Mouse (Mus musculus) left cerebral cortex, postnatal 25 days (tissue): ENCODE data around the gene Fam198a. TPM values are rescaled to one million over a fixed set of nuclear protein-coding genes. Genes with fewer than 3 reads are reported as not detected.
A peak's percentile ranks its signal among the peaks of the same experiment; 100 is the strongest.

ENCODE experiments used
- DNase-seq, 2 experiments: peaks; one replicate each; pipeline ENCODE4 v3.0.0; 2022; ENCODE audit warnings: low spot score in 2 of 2, mixed read lengths in 1 of 2
- intact Hi-C: fragments of 180-260 bp; cut with DNase I; formaldehyde crosslinking; loops from one replicate; pipeline ENCODE4 v1.15.1; 2025
- total RNA-seq, 2 experiments: library from RNA; stranded (reverse); gene quantifications; 2 replicates each; pipeline ENCODE4 v1.2.3; 2021

Gene Fam198a
- total RNA-seq, 2 experiments from 2014 or later: 5.4 to 6.9 TPM

DNA sequence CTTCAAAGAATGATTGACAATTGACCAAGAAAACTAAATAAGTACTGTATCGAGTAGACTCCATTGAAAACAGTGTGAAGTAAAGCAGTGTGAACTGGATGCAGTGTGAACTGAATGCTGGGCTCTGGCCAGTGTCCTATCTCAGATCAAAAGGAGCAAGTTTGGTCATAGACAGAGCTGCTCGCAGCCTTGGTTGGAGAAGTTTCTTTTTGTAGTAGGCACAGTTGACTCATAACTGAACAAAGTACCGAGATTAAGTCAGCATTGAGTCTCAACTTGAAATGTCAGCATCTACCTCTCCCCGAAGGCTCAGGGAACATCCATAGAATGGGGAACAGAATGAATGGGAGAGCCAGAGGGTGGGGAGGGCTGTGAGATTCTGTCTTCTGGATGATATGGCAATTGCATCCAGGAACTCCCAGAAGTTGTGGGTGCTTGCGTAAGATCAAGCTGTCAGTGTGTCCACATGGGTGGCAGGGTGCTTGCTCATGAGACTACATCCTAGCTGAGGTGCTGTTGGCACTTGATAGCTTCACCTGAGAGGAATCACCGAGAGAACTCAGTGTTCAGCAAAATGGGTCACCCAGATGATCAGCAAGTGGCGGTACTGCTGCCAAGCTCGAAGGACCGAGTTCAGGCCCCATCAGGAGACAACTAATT, 25.8 kb upstream of the Fam198a start:
- DNase-seq: no peak
- intact Hi-C loops: no loop called here

DNA sequence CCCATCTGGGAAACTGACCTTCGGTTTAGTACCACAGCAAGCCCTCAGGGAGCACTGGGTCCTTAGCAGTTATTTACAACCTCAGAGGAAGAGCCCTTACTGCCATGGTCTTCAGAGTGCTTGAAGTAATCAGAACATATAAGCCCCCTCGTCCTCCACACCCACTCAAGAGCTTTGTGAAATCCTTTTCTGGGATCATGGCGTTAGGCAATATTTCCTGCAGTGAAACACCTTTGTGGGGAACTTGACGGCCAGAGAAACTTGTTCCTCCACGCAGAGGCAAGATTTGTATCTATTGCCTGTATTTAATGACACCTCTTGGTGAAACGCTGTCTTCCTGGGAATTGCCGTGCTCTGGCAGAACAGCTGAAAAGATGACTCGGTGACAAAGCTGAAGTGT, 24.8 kb upstream of the Fam198a start:
- intact Hi-C loops: no loop called here
- no peak for DNase-seq

DNA sequence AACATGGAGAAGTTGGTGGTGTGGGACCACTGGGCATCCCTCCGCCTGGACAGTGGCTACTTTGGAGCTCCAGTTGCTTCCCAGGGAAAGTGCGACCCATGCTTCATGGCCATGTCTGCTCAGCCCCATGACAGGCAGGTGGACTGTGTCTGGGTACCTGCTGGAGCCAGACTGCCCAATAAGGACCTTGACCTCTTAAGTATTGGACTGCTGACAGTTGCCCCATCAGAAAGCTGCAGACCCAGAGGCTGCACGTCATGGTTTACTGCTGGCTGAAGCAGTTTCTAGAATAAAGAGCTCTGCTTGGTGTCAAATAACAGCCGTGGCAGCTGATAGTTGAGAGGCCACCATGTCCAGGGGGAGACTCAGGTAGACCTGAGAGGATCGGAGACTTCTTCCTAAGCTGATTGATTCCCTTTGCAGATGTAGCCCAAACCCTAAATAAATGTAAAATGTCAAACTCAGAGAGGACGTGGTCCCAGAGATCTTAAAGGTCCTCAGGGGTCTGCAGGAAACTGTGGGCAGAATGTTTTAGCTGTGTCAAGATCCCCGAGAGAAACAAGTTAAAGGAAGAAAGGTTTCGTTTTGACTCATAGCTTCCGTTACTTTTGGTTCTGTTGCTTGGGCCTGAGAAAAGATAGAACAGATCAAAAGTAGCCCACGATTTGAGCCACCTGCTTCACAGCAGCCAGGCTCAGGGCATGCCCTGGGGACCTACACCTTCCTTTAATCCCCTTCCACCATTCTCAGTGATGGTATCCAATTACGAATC, 24.0 kb upstream of the Fam198a start:
- no peak for DNase-seq
- intact Hi-C loops: no loop called here

DNA sequence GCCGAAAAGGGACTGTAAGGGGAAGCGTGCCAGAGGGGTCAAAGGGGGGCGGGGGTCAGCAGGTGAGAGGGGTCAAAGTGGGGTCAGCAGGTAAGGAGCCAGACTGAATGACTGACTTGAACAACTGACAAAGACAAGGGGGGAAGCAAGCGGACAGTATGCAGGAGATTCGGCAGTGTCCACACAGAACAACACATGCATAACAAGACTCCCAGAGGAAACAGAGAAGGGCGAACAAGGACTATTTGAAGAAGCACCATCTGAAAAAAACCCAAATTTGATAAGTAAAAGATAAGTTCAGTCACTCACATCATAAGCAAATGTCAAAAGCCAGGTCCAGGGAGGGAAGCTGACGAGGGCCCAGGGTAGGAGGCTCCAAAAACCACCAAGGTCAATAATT, 23.1 kb upstream of the Fam198a start:
- intact Hi-C loops: loop anchor here (2.0 kb wide), 1 partner anchor 47 kb away; no protein-coding TSS in a partner anchor
- DNase-seq: no peak

DNA sequence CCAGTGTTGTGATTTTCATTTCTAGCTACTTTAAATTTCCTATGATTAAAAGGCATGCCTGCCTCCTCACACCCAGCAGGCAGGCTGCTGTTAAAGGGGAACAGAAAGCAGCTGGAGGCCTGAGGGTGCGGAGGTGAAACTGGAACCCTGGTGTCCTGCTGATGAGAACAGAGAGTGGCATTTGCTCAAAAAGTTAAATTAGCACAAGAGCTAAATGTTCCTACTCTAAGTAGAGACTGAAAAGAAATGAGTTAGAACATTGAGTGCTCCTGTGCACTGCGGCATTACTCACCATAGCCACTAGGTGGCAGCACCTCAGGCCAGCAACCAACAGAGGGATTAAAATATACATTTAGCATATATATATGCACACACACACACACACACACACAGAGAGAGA, 22.3 kb upstream of the Fam198a start:
- intact Hi-C loops: loop anchor here (2.0 kb wide), 1 partner anchor 48 kb away; no protein-coding TSS in a partner anchor
- peak; percentile 73 to 75 for DNase-seq

DNA sequence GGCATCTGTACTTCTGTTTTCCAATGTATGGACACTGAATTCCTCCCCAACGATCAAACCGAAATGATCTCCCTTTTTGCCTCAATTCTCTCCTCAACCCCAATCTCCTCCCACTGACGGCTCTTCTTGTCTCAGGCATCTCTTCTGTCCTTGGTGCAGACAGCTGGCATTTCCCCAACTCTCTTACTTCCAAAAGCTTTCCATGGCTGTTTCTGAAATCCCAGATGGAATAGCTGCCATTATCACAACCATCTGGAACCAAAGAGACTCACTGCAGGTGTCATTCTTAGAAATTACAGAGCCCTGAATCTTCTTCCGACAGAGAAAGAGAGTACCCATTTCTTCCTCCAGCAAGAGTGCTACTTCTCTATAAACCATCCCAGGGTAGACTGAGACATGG, 15.9 kb upstream of the Fam198a start:
- peak in 1 of 2 experiments; percentile 60 for DNase-seq
- intact Hi-C loops: no loop called here

DNA sequence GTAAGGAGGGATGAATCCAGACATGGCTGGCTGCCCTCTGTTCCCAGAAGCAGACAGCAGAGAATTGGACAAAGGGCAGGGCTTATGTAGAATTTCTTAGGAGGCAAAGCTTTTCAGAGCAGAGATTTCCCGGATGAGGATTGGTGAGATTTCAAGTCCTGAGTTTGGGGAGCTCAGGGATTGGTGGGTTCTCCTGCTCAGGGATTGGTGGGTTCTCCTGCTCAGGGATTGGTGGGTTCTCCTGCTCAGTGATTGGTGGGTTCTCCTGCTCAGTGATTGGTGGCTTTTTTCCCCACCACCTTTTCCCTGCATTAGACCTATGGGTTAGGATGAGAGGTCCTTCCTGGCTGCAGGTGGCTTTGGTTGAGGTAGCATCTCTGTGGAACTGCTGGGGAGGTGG, 13.8 kb upstream of the Fam198a start:
- DNase-seq: peak in 1 of 2 experiments; percentile 30

DNA sequence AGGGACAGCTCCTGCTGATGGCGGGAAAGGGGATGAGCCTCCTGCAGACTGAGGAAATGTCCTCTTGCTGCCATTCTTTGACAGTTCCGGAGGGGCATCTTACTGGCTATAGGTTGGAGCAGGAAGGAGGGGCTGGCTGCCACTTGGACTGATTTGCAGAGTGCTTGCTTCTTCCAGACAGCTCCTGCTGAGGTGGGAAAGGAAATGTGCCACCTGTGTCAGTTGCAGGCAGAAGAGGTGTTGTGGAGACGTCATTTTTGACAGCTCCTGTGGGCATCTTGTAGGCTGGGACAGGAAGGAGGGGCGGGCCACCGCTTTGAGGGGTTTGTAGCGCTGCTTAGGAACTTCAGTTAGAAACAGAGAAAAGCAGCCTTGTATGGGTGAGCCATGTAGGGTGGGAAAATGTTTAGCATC, 13.3 kb upstream of the Fam198a start:
- intact Hi-C loops: no loop called here
- DNase-seq: no peak

More for the DNA sequence above, 13.8 kb upstream of the Fam198a start:
- intact Hi-C loops: no loop called here

DNA sequence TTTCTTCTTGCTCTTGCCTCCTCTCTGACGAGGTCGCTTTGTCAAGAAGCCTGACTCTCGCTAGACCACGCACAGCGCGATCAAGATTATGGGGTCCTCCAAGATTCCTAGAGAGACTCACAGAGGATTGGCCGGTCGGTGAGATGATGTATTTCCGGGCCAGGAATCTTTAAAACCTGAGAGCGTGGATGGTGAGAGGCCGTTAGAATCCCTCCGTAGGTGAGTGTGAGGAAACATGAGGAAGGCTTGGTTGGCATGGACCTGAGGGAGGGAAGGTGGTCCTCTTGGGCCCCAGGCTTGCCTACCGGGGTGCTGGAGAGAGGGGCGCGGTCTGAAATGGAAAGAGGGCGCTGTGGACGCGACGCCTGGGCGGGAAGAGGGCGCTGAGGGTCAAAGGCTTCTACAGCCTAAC, 12.8 kb upstream of the Fam198a start:
- peak in 1 of 2 experiments; percentile 29 for DNase-seq
- intact Hi-C loops: no loop called here

DNA sequence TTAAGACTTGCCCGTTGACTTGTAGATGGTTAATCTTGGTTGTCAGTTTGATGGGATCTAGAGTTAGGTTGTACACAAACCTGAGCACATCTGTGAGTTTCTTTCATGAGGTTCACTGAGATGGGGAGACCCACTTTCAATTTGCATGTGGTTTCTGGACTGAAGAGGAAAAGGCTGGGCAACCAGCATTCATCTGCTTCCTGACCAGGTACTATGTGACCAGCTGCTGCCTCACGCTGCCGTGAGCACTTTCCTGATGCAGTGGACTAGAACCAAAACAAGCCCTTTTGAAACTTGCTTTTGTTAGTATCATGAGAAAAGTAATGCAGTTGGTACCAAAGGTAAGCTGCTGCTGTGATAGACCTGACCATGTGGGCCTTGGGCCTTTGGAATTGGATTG, 7.8 kb upstream of the Fam198a start:
- DNase-seq: no peak
- intact Hi-C loops: no loop called here

DNA sequence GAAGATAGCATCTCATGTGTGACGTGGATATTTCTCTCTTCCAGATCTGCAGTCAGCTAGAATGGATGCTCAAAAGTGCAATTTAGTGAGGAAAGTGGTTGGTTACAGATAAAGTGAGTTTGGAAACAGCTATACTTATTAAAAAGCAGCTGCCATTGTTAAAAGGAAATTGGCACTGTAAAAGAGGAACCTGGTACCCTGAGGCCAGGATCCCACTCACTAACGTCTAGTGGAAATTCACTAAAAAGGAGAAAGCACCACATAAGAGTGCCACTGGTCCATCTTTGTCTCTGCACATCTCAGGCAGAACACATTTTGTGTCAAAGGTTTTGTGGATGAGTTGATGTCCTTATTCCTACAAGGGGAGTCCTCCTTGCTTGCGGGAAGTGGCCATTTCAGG, 7.2 kb upstream of the Fam198a start:
- intact Hi-C loops: no loop called here
- DNase-seq: no peak

DNA sequence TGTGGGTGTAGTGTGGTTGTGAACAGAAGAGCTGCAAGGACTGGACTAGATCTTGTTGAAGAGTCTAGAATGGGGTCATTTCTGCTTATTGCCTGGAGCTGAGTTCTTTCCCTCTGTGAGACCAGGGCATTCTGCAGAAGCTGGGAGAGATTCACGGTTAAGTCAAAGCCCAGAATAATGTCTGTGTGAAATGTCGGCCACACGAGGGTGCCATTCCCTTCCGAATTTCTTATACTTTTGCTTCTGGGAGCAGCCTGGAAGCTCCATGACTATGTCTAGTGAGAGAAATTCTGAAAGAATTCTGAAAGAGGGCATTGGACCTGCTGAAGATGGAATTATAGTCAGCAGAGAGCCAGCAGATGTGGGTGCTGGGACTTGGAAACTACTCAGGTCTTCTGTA, 3.0 kb upstream of the Fam198a start:
- intact Hi-C loops: loop anchor here (1.0 kb wide), 1 partner anchor 38 kb away; no protein-coding TSS in a partner anchor
- peak; percentile 76 to 90 for DNase-seq

DNA sequence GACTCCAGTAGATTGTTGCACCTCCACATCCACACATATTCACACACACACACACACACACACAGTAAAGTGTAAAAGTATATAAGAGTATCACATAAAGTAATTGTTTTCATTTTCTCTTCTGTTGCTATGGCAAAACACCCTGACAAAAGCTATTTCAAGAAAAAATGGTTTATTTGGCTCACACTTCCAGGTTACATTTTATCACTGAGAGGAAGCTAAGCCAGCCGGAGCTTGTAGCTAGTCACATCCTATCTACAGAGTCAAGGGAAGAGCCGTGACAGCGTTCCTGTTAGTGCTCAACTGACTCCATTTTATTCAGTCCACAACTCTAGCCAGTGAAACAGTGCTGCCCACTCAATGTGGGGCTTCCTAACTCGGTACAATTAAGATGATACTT, 2.4 kb upstream of the Fam198a start:
- intact Hi-C loops: no loop called here

DNA sequence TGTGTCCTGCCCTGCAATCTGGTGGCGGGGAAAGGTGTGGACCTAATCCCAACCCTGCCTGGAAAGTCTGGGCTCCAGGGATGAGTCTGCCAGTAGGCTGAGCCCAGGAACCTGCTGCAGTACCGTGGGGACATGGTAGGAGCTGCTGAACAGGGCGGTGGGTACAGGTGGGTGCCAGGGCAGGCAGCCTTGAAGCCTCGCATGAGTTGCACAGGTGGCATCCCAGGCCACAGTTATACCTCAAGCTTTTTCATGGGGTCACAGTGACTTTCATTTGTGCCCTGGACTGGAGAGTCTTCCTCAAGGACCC, 281 bp downstream of the Fam198a start:
- intact Hi-C loops: no loop called here
- DNase-seq: no peak

More for the DNA sequence above, 2.4 kb upstream of the Fam198a start:
- DNase-seq: peak in 1 of 2 experiments; percentile 51

DNA sequence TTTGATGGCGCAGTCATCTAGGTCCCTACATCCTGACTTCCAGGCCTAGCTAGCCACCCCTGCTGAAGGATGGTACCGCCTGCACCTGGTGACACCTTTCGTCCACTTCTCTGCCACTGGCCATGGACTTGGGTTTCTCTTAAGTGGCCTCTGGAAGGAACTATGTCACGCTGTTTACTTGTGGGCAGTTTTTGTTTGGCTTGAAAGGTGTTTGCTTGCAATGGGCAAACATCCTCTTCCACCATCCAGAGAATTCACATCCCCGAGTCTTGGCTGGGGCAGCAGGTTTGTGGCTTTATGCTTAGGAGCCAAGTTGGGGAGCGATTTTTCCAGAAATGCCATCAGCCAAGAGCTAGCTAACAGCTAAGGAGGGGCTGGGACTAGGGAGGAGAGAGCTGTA, 1.8 kb downstream of the Fam198a start:
- no peak for DNase-seq
- intact Hi-C loops: no loop called here

DNA sequence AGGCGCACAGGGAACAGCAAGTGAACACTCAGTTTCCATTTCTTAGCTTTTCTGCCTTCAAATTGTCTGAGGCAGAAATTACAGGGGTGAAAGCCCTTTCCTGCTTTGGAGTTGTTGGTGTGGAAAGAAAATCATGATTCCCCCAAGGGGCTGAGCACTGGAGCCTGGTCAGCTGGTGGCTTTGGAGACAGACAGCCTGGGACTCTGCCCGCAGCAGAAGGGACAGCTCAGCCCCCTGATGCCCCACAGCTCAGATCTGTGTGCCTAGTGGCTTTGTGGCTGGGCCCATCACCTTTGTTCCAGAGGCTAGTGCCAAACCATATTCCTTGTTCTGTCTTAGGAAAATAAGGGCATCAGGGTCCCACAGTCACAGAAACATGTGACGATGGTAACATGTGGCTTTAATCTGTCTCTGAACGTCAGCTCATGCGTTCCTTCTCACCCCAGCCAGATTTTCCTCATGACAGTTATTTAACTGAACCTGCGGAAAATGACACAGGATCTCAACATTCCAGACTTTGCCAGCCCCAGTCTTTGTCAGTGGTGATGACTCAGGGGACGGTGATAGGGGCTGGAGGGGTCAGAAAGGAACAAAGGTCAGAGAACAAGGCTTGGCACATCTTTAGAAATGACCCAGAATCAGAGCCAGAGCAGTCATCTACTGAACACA, 9.3 kb downstream of the Fam198a start:
- intact Hi-C loops: no loop called here

DNA sequence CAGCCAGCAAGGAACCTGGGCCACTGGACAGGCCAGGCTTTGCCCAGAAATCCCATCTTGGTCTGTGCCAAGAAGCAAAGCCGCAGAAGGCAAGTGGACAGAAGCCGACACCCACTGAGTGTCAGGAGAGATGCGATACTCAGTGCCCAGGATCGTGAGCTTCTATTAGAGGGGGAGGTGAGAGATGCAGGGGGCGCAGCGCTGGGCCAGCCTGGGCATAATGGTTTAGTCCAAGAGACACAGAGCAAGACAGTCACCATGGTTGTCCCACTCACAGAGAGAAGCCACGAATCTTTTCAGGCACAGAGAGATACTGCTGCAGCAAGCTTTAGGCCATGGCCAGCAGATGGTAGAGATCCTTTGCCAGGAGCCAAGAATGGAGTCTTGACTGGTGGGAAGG, 14.2 kb downstream of the Fam198a start:
- no peak for DNase-seq
- intact Hi-C loops: no loop called here

More for the DNA sequence above, 9.3 kb downstream of the Fam198a start:
- DNase-seq: no peak

DNA sequence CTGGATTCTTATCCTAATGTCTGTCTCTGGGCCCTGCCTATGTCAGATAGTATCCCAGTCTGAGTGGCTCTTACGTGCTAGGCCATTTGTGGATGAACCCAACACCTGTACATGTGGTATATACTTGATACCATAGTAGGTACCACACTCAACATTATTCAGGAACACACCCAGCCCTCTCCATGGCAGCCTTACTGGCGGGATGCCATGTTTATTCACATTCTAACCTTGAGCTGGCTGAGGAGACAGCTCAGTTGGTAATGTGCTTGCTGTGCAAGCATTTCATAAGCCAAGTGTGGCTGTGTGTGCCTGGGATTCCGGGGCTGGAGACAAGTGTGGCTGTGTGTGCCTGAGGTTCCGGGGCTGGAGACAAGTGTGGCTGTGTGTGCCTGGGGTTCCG, 17.5 kb downstream of the Fam198a start:
- intact Hi-C loops: no loop called here
- DNase-seq: no peak

DNA sequence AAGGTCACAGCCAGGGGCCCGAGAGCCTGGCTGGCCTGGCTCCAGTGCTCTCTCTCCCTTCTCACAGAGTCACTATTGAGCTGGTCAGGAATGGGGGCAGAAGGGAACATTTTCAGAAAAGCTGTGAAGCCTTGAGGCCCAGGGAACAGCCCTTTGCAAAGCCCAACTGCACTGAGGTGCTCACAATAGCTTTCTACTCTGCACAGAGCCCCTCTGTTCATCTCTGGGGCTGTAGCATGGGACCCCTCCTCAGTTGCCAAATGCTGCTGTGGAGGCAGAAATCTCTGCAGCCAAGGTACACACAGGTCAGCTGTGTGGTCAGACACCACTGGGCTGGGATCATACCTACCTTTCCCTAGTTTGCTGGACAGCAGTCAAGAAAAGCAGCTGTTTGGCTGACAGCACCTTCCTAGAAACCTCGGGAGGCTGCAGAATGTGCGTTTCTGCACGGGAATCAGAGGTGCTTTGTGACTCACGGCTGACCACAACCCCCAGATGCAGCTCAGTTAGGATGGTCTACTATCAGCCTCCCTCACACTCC, 19.1 kb downstream of the Fam198a start:
- DNase-seq: no peak
- intact Hi-C loops: no loop called here

DNA sequence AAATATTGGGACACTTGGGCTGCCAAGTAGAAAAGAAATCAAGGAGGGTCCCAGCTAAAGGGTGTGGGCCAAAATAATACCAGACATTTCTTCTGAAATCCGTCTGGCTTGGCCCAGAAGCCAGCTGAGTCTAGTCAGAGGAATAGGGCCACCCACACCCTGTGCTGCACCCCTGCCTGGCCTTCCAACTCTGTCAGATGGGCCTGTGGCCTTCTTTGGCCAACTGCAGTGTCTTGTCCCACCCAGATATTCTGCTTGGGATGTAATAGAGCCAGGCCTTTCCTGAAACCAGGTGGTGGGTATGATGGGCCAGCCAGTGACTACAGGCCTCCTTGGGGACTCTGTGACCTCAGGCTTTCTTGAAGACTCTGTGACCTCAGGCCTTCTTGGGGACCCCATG, 22.4 kb downstream of the Fam198a start:
- DNase-seq: no peak
- intact Hi-C loops: no loop called here
